Mouse (Mus musculus) limb, embryonic 10.5 days (tissue): Measurements from ENCODE around the gene Mat2a. TPM values are rescaled to one million over a fixed set of nuclear protein-coding genes. Genes with fewer than 3 reads are reported as not detected.
"Not testable (repeated sequence)": the region's sequence is repeated elsewhere in the genome, so short reads cannot be mapped to it uniquely, and the experiment has no call there.

Experiments used
- DNase-seq: peaks from one replicate; pipeline ENCODE4 v3.0.0-alpha.2; 2017; ENCODE audit warnings: low spot score
- H3K27ac ChIP-seq: fragments of 300-500 bp; sonication (generic); 2 replicates; pipeline ENCODE4 v1.5.1; 2016; ENCODE audit warnings: mild to moderate bottlenecking
- H3K27me3 ChIP-seq: fragments of 300-500 bp; sonication (generic); 2 replicates; pipeline ENCODE4 v1.6.1; 2016; ENCODE audit warnings: low read depth, mild to moderate bottlenecking; ENCODE audit not compliant: poor library complexity, severe bottlenecking
- H3K36me3 ChIP-seq: fragments of 300-500 bp; sonication (generic); 2 replicates; pipeline ENCODE4 v1.6.1; 2016; ENCODE audit warnings: mild to moderate bottlenecking, moderate library complexity
- H3K4me1 ChIP-seq: fragments of 300-500 bp; sonication (generic); 2 replicates; pipeline ENCODE4 v1.6.1; 2016
- H3K4me3 ChIP-seq: fragments of 300-500 bp; sonication (generic); 2 replicates; pipeline ENCODE4 v1.5.1; 2016; ENCODE audit warnings: mild to moderate bottlenecking, moderate library complexity
- H3K9me3 ChIP-seq: fragments of 300-500 bp; sonication (generic); replicated peaks from 2 replicates; pipeline ENCODE4 v1.6.1; 2016; ENCODE audit warnings: mild to moderate bottlenecking
- WGBS: fragments of 180-500 bp; shearing (Covaris S2); methylation state at CpG from one replicate; pipeline ENCODE4 v1.1.7; 2016; 5-methylcytosine and 5-hydroxymethylcytosine counted together
- polyA plus RNA-seq: library from polyadenylated mRNA; unstranded; fragments of >200 nt; fragmentation: Nextera tagmentation; extraction: Ambion mirVana; gene quantifications from 2 replicates; pipeline ENCODE4 v1.2.1, GENCODE M21; 2016

Gene Mat2a
- polyA plus RNA-seq, result 481 and 493 TPM in 2 replicates

GRCm38 (mm10) chr6:72439355-72440185, at the start of gene Mat2a:
Mat2a (minus strand) TSS chr6:72439558.
- H3K9me3 ChIP-seq, result no peaks in the 10 kb centered on the region
- H3K4me1 ChIP-seq, result peaks cover 34% of the 10 kb centered on the region
- H3K36me3 ChIP-seq, result peaks cover 37% of the 10 kb centered on the region
- no peaks in the 10 kb centered on the region for H3K27me3 ChIP-seq
- peak within 1 kb of the TSS; percentile 86 for H3K4me3 ChIP-seq
- under 1% methylated on average over 75 of the region's 77 CpGs for WGBS
- peak; percentile 96 for DNase-seq
- H3K27ac ChIP-seq, result peak within 1 kb of the TSS; percentile 99

DNA sequence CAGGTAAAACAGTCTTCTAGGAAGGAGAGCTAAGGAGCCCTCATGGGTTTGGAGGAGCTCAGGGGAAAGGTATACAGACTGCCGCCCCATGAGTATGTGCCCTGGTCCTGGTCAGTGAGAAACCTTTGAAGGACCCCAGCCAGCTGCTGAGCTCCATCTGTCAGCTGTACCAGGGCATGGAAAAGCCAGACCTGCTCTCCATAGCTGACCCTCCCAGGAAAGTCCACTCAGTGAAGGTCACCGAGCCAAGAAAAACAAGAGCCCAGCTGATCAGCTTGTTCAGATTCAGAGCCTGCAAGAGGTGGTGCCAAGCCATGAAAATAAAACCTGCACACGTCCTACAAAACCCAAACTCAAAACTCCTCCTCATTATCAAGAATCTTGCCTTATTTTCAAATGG, 49.5 kb upstream of the Mat2a start:
- 72% methylated on average over 3 of the region's 3 CpGs for WGBS
- H3K27ac ChIP-seq, result no peak overlapping the region
- H3K36me3 ChIP-seq, result no peaks in the 10 kb centered on the region
- H3K27me3 ChIP-seq, result no peaks in the 10 kb centered on the region
- no peaks in the 10 kb centered on the region for H3K4me1 ChIP-seq
- no peaks in the 10 kb centered on the region for H3K9me3 ChIP-seq
- no peak overlapping the region for H3K4me3 ChIP-seq
- no peak for DNase-seq

DNA sequence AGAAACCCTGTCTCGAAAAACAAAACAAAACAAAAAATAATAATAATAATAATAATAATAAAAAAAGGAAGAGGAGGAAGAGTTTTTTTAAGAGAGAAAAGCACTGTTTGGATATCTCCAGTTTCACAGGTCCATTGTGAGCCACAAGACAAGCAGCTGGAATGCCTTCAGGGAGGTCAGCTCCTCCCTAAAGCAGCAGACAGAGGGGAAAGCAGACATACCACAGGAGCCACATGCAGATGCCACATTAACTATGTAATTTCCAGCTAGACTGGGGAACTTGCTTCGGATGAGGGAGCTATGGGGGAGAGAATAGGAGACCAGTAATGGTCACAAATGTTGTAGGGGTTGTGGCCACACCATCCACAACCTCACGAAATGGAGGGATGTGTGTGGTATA, 47.9 kb upstream of the Mat2a start:
- Histone ChIP-seq H3K9me3 (no peaks in the 10 kb centered on the region), H3K4me3 (no peak overlapping the region), H3K27ac (no peak overlapping the region), H3K36me3 (no peaks in the 10 kb centered on the region), H3K4me1 (no peaks in the 10 kb centered on the region), H3K27me3 (no peaks in the 10 kb centered on the region)
- WGBS, result 70% methylated on average over 3 of the region's 3 CpGs
- DNase-seq, result no peak

- Histone ChIP-seq H3K36me3 (no peaks in the 10 kb centered on the region), H3K9me3 (no peaks in the 10 kb centered on the region), H3K4me1 (no peaks in the 10 kb centered on the region), H3K27ac (no peak overlapping the region), H3K27me3 (no peaks in the 10 kb centered on the region), H3K4me3 (no peak overlapping the region)
- WGBS, result 93% methylated on average over 6 of the region's 6 CpGs
- DNase-seq, result no peak
Measured at GRCm38 (mm10) chr6:72486307-72486706, 46.9 kb upstream of the Mat2a start.

DNA sequence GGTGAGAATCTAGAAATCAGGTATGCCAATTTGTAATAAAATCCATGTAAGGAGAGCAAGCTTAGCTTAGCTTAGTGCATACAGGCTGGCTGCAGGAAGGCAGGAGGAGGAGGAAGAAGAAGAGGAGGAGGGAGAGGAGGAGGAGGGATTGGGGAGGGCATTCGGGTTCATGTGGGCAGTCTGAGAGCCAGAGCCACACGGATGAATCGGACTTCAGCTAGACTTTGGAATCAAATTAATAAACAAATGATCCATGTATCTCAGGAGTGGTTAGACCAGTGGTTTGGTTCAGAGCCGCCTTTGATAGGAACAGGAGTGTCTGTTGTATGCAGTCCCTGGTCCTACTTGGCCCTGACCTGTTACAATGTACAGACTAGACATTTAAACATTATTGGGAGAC, 45.5 kb upstream of the Mat2a start:
- no peaks in the 10 kb centered on the region for H3K4me1 ChIP-seq
- no peaks in the 10 kb centered on the region for H3K36me3 ChIP-seq
- WGBS, result 90% methylated on average over 4 of the region's 4 CpGs
- no peaks in the 10 kb centered on the region for H3K9me3 ChIP-seq
- no peak overlapping the region for H3K4me3 ChIP-seq
- no peak for DNase-seq
- H3K27me3 ChIP-seq, result no peaks in the 10 kb centered on the region
- no peak overlapping the region for H3K27ac ChIP-seq

GRCm38 (mm10) chr6:72482156-72482555, 42.8 kb upstream of the Mat2a start:
- WGBS, result 69% methylated on average over 2 of the region's 2 CpGs

DNA sequence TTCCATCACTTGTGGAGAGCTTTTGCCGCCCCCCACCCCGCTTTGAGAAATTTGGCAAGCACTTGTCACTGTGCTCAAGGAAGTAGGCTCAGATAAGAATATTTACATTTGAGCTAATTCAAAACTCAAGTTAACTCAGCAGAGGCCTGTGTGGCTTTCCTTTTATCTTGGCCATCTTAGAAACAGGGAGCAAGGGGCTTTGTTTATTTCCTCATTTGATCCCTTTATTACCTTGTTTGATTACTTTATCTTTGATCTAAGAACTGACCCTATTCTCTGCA, 41.0 kb upstream of the Mat2a start:
- H3K27me3 ChIP-seq, result no peaks in the 10 kb centered on the region
- H3K4me3 ChIP-seq, result no peak overlapping the region
- no peak for DNase-seq
- H3K27ac ChIP-seq, result no peak overlapping the region
- WGBS, result 91% methylated on average over 2 of the region's 2 CpGs
- H3K4me1 ChIP-seq, result no peaks in the 10 kb centered on the region
- H3K36me3 ChIP-seq, result no peaks in the 10 kb centered on the region
- no peaks in the 10 kb centered on the region for H3K9me3 ChIP-seq

More at GRCm38 (mm10) chr6:72482156-72482555, 42.8 kb upstream of the Mat2a start:
- Histone ChIP-seq H3K36me3 (no peaks in the 10 kb centered on the region), H3K27ac (no peak overlapping the region), H3K4me1 (no peaks in the 10 kb centered on the region), H3K27me3 (no peaks in the 10 kb centered on the region), H3K9me3 (no peaks in the 10 kb centered on the region), H3K4me3 (no peak overlapping the region)
- DNase-seq, result no peak

DNA sequence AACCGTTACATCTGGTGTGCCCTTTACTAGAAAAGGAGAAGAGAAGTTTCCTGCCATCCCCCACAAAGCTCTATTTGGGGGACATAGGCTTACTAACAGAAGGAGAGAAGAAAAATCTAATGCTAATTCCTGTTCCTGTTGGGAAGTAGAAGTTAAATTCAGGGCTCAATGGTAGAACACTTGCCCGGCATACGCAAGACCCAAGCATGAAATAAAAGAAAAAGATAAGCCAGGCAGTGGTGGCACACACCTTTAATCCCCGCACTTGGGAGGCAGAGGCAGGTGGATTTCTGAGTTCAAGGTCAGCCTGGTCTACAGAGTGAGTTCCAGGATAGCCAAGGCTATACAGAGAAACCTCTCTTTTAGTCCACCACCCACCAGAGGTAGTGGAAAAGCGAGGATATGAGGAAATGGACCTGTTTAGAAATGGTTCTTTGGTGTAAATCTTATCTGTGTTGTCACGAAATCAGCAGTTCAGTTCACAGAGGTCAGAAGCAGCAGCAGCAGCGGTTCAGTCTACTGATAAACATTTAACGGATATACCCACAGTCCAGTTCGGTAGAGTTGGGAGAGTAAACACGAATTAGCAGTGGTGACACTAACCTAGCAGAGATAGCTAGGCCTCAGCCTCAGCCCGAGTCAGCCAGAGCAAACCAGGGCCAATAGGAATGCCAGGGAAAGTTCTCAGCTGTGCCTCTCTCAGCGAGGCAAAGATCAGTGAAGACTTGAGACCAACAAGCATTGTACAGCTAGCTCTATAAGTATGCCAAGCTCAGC, 40.5 kb upstream of the Mat2a start:
- Histone ChIP-seq H3K27me3 (no peaks in the 10 kb centered on the region), H3K4me1 (no peaks in the 10 kb centered on the region), H3K27ac (no peak overlapping the region), H3K9me3 (no peaks in the 10 kb centered on the region), H3K4me3 (no peak overlapping the region), H3K36me3 (no peaks in the 10 kb centered on the region)
- 92% methylated on average over 12 of the region's 12 CpGs for WGBS
- no peak for DNase-seq

GRCm38 (mm10) chr6:72478691-72479090, 39.3 kb upstream of the Mat2a start:
- DNase-seq, H3K27ac ChIP-seq, H3K4me1 ChIP-seq, H3K36me3 ChIP-seq, H3K27me3 ChIP-seq, H3K4me3 ChIP-seq, H3K9me3 ChIP-seq: not testable (repeated sequence)
- WGBS, result 88% methylated on average over 3 of the region's 3 CpGs

DNA sequence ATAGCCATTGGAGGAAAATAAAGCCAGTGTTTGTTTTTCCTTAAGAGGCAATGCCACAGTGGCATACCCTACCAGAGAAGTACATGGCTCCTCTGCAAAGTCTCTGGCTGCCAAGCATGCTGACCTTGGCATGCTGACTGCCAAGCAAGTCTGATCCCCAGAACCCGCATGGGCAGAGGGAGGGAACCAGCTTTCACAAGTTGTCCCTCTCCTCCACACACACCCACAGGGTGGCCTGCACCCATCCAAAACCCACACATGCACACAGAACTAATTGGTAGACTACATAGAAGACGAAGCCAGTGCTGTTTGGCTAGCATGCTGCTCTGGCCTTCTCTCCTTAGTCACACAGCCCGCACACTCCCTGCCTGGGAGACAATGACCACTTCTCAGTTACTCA, 38.3 kb upstream of the Mat2a start:
- Histone ChIP-seq H3K4me3 (no peak overlapping the region), H3K27ac (no peak overlapping the region), H3K9me3 (no peaks in the 10 kb centered on the region), H3K4me1 (peaks cover 10% of the 10 kb centered on the region), H3K27me3 (no peaks in the 10 kb centered on the region), H3K36me3 (no peaks in the 10 kb centered on the region)
- WGBS, result 90% methylated on average over 3 of the region's 3 CpGs
- DNase-seq, result no peak

- Histone ChIP-seq H3K4me1 (peaks cover 10% of the 10 kb centered on the region), H3K4me3 (no peak overlapping the region), H3K27me3 (no peaks in the 10 kb centered on the region), H3K27ac (no peak overlapping the region), H3K36me3 (no peaks in the 10 kb centered on the region), H3K9me3 (no peaks in the 10 kb centered on the region)
- 88% methylated on average over 5 of the region's 5 CpGs for WGBS
- DNase-seq, result no peak
Measured at GRCm38 (mm10) chr6:72476836-72477235, 37.5 kb upstream of the Mat2a start.

GRCm38 (mm10) chr6:72475221-72475985, 36.0 kb upstream of the Mat2a start:
- H3K4me1 ChIP-seq, result peaks cover 10% of the 10 kb centered on the region
- WGBS, result 88% methylated on average over 4 of the region's 4 CpGs
- no peak overlapping the region for H3K4me3 ChIP-seq
- no peaks in the 10 kb centered on the region for H3K36me3 ChIP-seq
- H3K9me3 ChIP-seq, result no peaks in the 10 kb centered on the region
- H3K27me3 ChIP-seq, result no peaks in the 10 kb centered on the region
- DNase-seq, result no peak
- no peak overlapping the region for H3K27ac ChIP-seq
